Mouse (Mus musculus): Measurements from ENCODE around the gene Glg1. TPM values are rescaled to one million over a fixed set of nuclear protein-coding genes. Genes with fewer than 3 reads are reported as not detected.

The Glg1 gene
- total and polyA plus RNA-seq, 3 experiments: 13.8 to 32.2 (median 21.6) TPM

DNA sequence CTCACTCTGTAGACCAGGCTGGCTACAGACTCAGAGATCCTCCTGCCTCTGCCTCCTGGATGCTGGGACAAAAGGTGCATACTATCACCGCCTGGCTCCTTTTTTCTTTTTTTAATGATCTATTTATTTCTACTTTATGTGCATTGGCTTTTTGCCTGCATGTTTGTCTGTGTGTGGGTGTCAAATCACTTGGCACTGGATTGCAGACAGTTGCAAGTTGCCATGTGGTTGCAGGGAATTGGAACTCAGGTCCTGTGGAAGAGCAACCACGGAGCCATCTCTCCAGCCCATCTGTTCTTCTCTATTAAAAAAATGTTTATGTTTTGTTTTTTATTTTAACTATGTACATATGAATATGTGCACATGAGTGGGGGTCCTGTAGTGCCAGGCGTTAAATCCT lies 139.5 kb downstream of the Glg1 start:
- Histone ChIP-seq H3K27me3 (replicated peaks) (no peaks in the 10 kb centered on the region), H3K79me2 (replicated peaks; ENCODE audit: control insufficient read depth, extremely low read depth, insufficient read depth, poor library complexity, severe bottlenecking) (no peaks in the 10 kb centered on the region), H3K4me3 (replicated peaks in 1 of 3; ENCODE audit: low read depth in 2 of 3, low read length in 2 of 3, poor library complexity in 1 of 3) (no peak overlapping the region), H3K4me1 (ENCODE audit: control insufficient read depth in 1 of 2, insufficient read depth in 2 of 2) (no peaks in the 10 kb centered on the region; a peak in 1 of 4 replicates), H3K9ac (ENCODE audit: insufficient read depth, low read depth) (no peak overlapping the region), H3K4me2 (ENCODE audit: insufficient read depth, low read depth, poor library complexity, severe bottlenecking) (no peak overlapping the region), H3K27ac (ENCODE audit: insufficient read depth, low read depth) (no peak overlapping the region), H3K36me3 (replicated peaks in 1 of 2; ENCODE audit: control insufficient read depth in 1 of 2, insufficient read depth in 1 of 2, low read length in 1 of 2) (peaks cover 35 to 79% of the 10 kb centered on the region in 2 experiments), H3K9me3 (replicated peaks; ENCODE audit: low read length) (peaks cover 5% of the 10 kb centered on the region)
- no peak for DNase-seq (ENCODE audit: extremely low read depth)
- in situ Hi-C loops (cut with MboI; ENCODE audit: low pct_ligation_motif_present, low pct_unique_long_range_greater_than_20kb, low sequenced_read_pairs) (no loop called here), dilution Hi-C loops (cut with MboI; ENCODE audit: extremely low pct_ligation_motif_present, extremely low pct_unique_long_range_greater_than_20kb, low sequenced_read_pairs) (no loop called here)
- no peak for TF ChIP-seq ETS1 (conservative IDR thresholded peaks at IDR 0.05; ENCODE audit: low read depth, low read length)
- no peak for TF ChIP-seq ZKSCAN1 (IDR thresholded peaks at IDR 0.05; ENCODE audit: borderline replicate concordance, low read depth, low read length)
- no peak for TF ChIP-seq CHD2 (IDR thresholded peaks at IDR 0.05; ENCODE audit: low read length)
- no peak for TF ChIP-seq UBTF (IDR thresholded peaks at IDR 0.05; ENCODE audit: low read depth, low read length)
- no peak for TF ChIP-seq MXI1 (IDR thresholded peaks at IDR 0.05; ENCODE audit: low read depth, low read length)
- TF ChIP-seq E2F4 (IDR thresholded peaks at IDR 0.05; ENCODE audit: insufficient replicate concordance, low read depth, low read length): no peak
- TF ChIP-seq RAD21 (IDR thresholded peaks at IDR 0.05; ENCODE audit: low read depth, low read length): no peak
- TF ChIP-seq ELF1 (IDR thresholded peaks at IDR 0.05; ENCODE audit: low read depth, low read length): no peak
- no peak for TF ChIP-seq SMC3 (IDR thresholded peaks at IDR 0.05; ENCODE audit: low read depth, low read length)
- no peak for TF ChIP-seq IRF4 (IDR thresholded peaks at IDR 0.05; ENCODE audit: low read depth, low read length)
- TF ChIP-seq CHD1 (IDR thresholded peaks at IDR 0.05; ENCODE audit: low read depth, low read length): no peak
- TF ChIP-seq KAT2A (IDR thresholded peaks at IDR 0.05; ENCODE audit: insufficient replicate concordance, low read length): no peak
- no peak for TF ChIP-seq ZMIZ1 (IDR thresholded peaks at IDR 0.05; ENCODE audit: low read depth, low read length)

DNA sequence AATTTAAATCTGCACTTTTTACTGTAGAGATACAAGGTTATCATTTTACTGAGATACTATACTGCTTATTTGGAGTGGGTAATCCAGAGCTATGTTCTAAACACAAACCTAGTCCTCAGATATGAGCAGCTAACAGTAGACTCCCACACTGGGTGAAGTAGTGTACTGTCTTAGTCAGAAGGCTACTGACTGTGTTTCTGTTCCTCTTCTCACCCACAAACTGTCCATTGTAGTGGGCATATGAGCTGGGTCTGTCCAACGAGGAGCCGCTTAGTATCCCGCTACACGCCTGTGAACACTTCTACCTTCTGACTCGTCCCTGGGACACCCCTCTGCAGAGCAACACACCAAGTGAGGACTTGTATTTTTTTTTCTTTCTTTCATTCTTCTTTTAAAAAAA lies 144.1 kb downstream of the Glg1 start:
- H3K9ac ChIP-seq (ENCODE audit: insufficient read depth, low read depth): no peak overlapping the region
- in situ Hi-C loops (cut with MboI; ENCODE audit: low pct_ligation_motif_present, low pct_unique_long_range_greater_than_20kb, low sequenced_read_pairs) (no loop called here), dilution Hi-C loops (cut with MboI; ENCODE audit: extremely low pct_ligation_motif_present, extremely low pct_unique_long_range_greater_than_20kb, low sequenced_read_pairs) (no loop called here)
- H3K27me3 ChIP-seq (replicated peaks): no peaks in the 10 kb centered on the region
- H3K27ac ChIP-seq (ENCODE audit: insufficient read depth, low read depth): no peak overlapping the region
- no peak overlapping the region for H3K4me3 ChIP-seq (replicated peaks in 1 of 3; ENCODE audit: low read depth in 2 of 3, low read length in 2 of 3, poor library complexity in 1 of 3)
- H3K9me3 ChIP-seq (replicated peaks; ENCODE audit: low read length): no peaks in the 10 kb centered on the region
- DNase-seq (ENCODE audit: extremely low read depth): no peak
- no peaks in the 10 kb centered on the region; a peak in 1 of 4 replicates for H3K4me1 ChIP-seq (ENCODE audit: control insufficient read depth in 1 of 2, insufficient read depth in 2 of 2)
- H3K4me2 ChIP-seq (ENCODE audit: insufficient read depth, low read depth, poor library complexity, severe bottlenecking): no peak overlapping the region
- no peaks in the 10 kb centered on the region for H3K79me2 ChIP-seq (replicated peaks; ENCODE audit: control insufficient read depth, extremely low read depth, insufficient read depth, poor library complexity, severe bottlenecking)
- TF ChIP-seq USF1 (IDR thresholded peaks at IDR 0.05; ENCODE audit: low read depth, low read length) (no peak), EP300 (IDR thresholded peaks at IDR 0.05; ENCODE audit: low read length) (peak; percentile 67), IRF4 (IDR thresholded peaks at IDR 0.05; ENCODE audit: low read depth, low read length) (peak; percentile 78)
- H3K36me3 ChIP-seq (replicated peaks in 1 of 2; ENCODE audit: control insufficient read depth in 1 of 2, insufficient read depth in 1 of 2, low read length in 1 of 2): peaks cover 26 to 61% of the 10 kb centered on the region in 2 experiments

Other genes starting within 250 kb of the Glg1 start
- 12.6 and 13.0 TPM in 2 replicates for gene Ddx19b, start 227.5 kb downstream of the Glg1 start, total RNA-seq (2012; rRNA removed)
- 14.4 and 14.9 TPM in 2 replicates for gene Ddx19b, start 227.5 kb downstream of the Glg1 start, total RNA-seq (2014; rRNA removed)
- gene Ddx19b, start 227.5 kb downstream of the Glg1 start, polyA plus RNA-seq (2012; ENCODE audit: insufficient read length, low read depth): 13.5 and 14.1 TPM in 2 replicates
- 125 and 130 TPM in 2 replicates for gene Aars, start 226.1 kb downstream of the Glg1 start, total RNA-seq (2012; rRNA removed)
- gene Aars, start 226.1 kb downstream of the Glg1 start, total RNA-seq (2014; rRNA removed): 72.6 and 81.9 TPM in 2 replicates
- gene Aars, start 226.1 kb downstream of the Glg1 start, polyA plus RNA-seq (2012; ENCODE audit: insufficient read length, low read depth): 142 and 171 TPM in 2 replicates
- gene Exosc6, start 202.9 kb downstream of the Glg1 start, total RNA-seq (2012; rRNA removed): 3.9 and 23.5 TPM in 2 replicates
- 20.3 and 24.3 TPM in 2 replicates for gene Exosc6, start 202.9 kb downstream of the Glg1 start, total RNA-seq (2014; rRNA removed)
- 3.2 and 3.9 TPM in 2 replicates for gene Exosc6, start 202.9 kb downstream of the Glg1 start, polyA plus RNA-seq (2012; ENCODE audit: insufficient read length, low read depth)
- gene Clec18a, start 166.8 kb downstream of the Glg1 start, total RNA-seq (2012; rRNA removed): not detected in 2 replicates
- gene Clec18a, start 166.8 kb downstream of the Glg1 start, total RNA-seq (2014; rRNA removed): not detected in 2 replicates
- not detected in 2 replicates for gene Clec18a, start 166.8 kb downstream of the Glg1 start, polyA plus RNA-seq (2012; ENCODE audit: insufficient read length, low read depth)
- 11.0 and 11.6 TPM in 2 replicates for gene Pdpr, start 164.6 kb downstream of the Glg1 start, total RNA-seq (2012; rRNA removed)
- 8.0 and 8.3 TPM in 2 replicates for gene Pdpr, start 164.6 kb downstream of the Glg1 start, total RNA-seq (2014; rRNA removed)
- 7.6 and 8.3 TPM in 2 replicates for gene Pdpr, start 164.6 kb downstream of the Glg1 start, polyA plus RNA-seq (2012; ENCODE audit: insufficient read length, low read depth)
- 53.1 and 63.2 TPM in 2 replicates for gene Rfwd3, start 41.0 kb upstream of the Glg1 start, total RNA-seq (2012; rRNA removed)
- gene Rfwd3, start 41.0 kb upstream of the Glg1 start, total RNA-seq (2014; rRNA removed): 63.6 and 68.3 TPM in 2 replicates
- 56.7 and 64.5 TPM in 2 replicates for gene Rfwd3, start 41.0 kb upstream of the Glg1 start, polyA plus RNA-seq (2012; ENCODE audit: insufficient read length, low read depth)
- 7.9 and 9.2 TPM in 2 replicates for gene Mlkl, start 79.0 kb upstream of the Glg1 start, total RNA-seq (2012; rRNA removed)
- 0.42 and 0.72 TPM in 2 replicates for gene Mlkl, start 79.0 kb upstream of the Glg1 start, total RNA-seq (2014; rRNA removed)
- 1.4 and 1.5 TPM in 2 replicates for gene Mlkl, start 79.0 kb upstream of the Glg1 start, polyA plus RNA-seq (2012; ENCODE audit: insufficient read length, low read depth)
- gene Fa2h, start 134.6 kb upstream of the Glg1 start, total RNA-seq (2012; rRNA removed): 0.04 and 0.08 TPM in 2 replicates
- gene Fa2h, start 134.6 kb upstream of the Glg1 start, total RNA-seq (2014; rRNA removed): not detected in 2 replicates
- not detected in 2 replicates for gene Fa2h, start 134.6 kb upstream of the Glg1 start, polyA plus RNA-seq (2012; ENCODE audit: insufficient read length, low read depth)